Mouse (Mus musculus) E14TG2a.4 (cell line): ENCODE data around the gene Tmem200a.

Experiments
- CTCF ChIP-seq: conservative IDR thresholded peaks from 2 replicates; pipeline ENCODE4 v1.5.1; 2014; ENCODE audit warnings: low read length
- NANOG ChIP-seq: IDR thresholded peaks from 2 replicates; pipeline ENCODE4 v1.6.1; 2014; ENCODE audit warnings: borderline replicate concordance, low read length, mixed read lengths
- POU5F1 ChIP-seq: IDR thresholded peaks from 2 replicates; pipeline ENCODE4 v1.6.1; 2014; ENCODE audit warnings: low read length, borderline replicate concordance

GRCm38 (mm10) chr10:26059662-26060307 is 19.1 kb downstream of the Tmem200a start:
- TF ChIP-seq NANOG (no peak), CTCF (no peak), POU5F1 (no peak)
